Mouse (Mus musculus) kidney, adult 9 months (tissue): ENCODE data around the gene Arl15.

Experiments used
- DNase-seq: peaks from one replicate; pipeline ENCODE4 v3.0.0; 2022

Arl15 gene

DNA sequence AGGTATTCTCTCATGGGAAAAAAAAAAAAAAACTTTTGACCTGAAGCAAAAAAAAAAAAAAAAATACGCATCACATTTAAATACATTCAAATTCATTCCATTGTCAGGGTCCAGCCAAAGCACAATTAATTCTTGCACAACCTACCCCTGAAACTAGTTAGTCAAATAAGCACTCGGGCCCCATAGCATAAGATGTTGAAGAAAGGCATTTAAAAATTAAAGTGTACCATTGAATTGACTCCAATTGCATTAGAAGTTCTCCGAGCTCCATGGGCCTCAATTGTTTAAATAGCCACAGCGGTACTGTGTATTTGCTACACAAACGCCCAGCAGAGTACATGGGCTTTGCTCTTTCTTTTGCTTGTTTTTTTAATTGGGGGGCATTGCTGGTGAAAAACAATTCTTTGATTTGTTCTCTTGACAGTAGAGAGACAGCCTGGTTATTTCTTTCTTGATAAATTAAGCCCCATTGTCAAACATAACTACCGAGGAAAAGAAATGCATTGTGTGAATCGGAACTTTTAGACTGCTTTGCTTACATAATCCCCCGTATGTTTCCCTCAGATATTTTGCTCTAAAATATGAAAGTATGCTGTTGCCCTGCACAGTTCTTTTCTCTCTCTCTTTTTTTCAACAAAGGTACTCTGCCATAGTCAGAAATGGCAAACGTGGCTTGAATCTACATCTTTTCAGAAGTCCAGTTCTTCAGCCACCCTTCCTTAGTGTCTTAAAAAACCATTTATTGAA is 201.4 kb downstream of the Arl15 start:
- DNase-seq: no peak

- DNase-seq: no peak
Observed at GRCm38 (mm10) chr13:113998811-113999210, 204.5 kb downstream of the Arl15 start.

GRCm38 (mm10) chr13:114003463-114003862 is 209.2 kb downstream of the Arl15 start:
- DNase-seq: no peak

GRCm38 (mm10) chr13:114004191-114004590 is 209.9 kb downstream of the Arl15 start:
- no peak for DNase-seq

DNA sequence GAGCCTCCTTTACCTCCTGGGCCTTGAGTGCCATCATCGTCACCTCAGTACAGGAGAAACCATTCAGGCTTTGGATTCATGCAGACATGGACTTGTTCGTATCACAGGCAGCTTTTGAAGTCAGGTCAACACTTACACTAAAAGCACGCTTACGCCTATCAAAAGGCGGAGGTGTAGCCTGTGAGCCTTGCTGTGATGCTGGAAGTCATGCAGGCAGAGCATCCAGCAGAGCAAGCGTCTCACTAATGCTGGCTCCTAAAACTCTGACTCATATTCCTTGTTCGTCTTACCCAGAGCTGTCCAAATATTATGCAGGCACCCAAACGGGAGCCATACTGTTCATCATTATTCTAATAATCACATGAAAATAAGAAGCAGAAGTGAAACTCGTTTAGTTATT is 215.5 kb downstream of the Arl15 start:
- DNase-seq: no peak

DNA sequence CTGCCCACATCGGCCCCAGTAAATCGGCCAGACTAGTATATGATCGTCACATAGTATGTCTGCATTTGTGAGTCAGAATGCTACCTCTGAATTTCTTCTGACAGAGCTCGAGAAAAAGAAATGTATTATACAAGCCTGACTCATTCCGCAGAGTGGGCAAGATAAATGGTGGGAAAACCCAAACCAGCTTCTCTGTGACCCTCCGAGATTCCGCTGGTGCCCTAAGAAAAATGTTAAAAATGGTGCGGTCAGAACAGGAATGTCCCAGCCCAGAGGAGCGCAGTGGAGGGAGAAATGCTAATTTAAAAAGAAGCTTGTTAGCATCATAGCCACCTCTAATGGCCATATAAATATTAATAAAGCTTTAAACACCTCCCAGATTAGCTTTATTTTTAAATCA is 216.2 kb downstream of the Arl15 start:
- DNase-seq: no peak

- DNase-seq: no peak
Observed at GRCm38 (mm10) chr13:114011019-114011418, 216.7 kb downstream of the Arl15 start.

GRCm38 (mm10) chr13:114017928-114018327 is 223.6 kb downstream of the Arl15 start:
- DNase-seq: no peak

DNA sequence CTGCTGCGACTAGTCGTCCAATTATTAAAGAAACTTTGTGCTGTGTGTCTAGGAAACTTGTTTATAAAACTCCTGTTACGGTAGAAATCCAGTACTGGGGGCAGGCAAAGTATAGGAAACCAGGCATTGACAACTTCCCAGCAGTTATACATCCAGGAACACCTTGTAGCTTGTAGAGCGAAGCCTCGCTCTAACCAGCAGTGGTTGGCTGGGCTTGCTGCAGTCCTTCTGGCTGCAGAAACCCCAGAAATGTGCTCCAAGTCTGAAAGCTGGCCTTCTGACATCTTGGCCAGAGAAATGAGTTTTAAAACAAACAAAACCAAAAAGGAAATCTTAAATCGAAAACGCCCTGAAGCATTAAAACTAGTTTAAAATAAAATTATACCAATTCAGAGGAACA is 229.2 kb downstream of the Arl15 start:
- no peak for DNase-seq

DNA sequence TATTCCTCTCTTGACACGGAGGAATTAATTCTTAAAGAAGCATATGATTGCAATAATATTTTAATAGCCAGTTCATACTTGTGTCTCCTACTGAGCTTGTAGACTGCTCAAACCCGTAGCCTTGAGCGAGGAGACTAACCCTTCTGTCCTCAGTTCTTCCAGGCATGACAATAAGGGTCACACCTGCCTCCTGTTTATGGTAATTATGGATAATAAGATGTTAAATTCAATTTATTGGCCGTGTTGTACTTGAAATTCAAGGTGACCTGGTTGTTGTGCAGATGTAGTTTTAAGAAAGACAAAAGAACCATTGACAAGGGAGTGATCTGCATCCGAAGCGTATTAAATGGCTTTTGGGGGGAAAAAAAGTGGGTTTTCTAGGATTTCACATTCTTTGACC is 232.0 kb downstream of the Arl15 start:
- DNase-seq: no peak

GRCm38 (mm10) chr13:114026751-114027150 is 232.4 kb downstream of the Arl15 start:
- DNase-seq: no peak

DNA sequence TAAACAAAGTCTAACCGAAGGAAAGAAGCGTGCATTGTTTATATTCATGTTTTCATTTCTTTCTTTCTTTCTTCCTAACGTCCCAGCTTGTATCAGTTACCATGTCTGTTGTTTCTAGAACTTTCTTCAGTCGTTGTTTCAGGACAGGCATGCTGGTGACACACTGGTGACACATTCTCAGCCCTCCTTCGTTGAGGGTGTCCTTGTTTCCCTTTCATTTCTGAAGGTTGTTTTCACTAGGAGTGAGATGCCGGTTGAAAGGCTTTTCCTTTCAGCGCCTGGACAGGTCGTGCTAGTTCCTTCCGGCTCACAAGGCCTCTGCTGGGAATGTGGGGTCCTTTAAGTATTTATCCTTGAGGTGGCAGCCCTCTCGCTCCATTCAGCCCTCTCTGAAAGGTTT is 253.8 kb downstream of the Arl15 start:
- DNase-seq: no peak

GRCm38 (mm10) chr13:114048688-114049087 is 254.4 kb downstream of the Arl15 start:
- no peak for DNase-seq

- no peak for DNase-seq
Observed at GRCm38 (mm10) chr13:114051151-114051850, 257.0 kb downstream of the Arl15 start.

- DNase-seq: no peak
Observed at GRCm38 (mm10) chr13:114052426-114053205, 258.3 kb downstream of the Arl15 start.

DNA sequence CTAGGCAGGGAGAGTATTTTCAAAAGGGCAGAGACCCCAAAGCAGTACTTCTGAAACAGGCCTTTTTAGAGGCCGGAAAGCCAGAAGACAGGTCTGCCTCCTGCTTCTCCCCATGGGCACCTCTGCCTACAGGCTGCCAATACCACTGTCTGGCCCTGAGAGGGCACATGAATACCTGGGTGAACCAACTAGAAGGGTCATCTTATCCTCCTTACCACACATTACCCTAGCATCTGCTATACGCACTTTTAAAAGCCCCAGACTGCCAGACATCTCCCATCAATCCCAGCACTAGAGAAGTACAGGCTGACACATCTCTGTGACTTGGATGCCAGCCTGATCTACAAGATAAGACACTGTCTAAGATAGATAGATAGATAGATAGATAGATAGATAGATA is 259.0 kb downstream of the Arl15 start:
- DNase-seq: no peak

DNA sequence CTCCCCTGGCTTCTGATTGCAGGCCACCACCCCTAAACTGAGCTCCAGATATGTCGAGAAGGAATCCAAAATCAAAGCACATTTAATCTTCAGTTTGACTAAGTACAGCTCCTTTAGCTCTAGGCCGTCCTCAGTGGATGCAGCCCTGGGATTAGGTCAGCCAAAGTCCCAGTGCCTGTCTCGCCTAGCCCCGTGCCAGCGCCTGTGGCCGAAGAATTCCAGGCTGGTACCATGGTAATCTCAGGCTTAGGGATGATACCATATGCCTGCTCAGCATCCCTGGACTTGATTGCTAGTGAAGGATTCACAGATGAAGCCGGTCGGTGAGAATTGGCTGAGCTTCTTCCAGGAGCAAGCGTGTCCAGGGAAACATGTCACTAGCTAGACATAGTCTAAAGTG is 261.4 kb downstream of the Arl15 start:
- DNase-seq: no peak

DNA sequence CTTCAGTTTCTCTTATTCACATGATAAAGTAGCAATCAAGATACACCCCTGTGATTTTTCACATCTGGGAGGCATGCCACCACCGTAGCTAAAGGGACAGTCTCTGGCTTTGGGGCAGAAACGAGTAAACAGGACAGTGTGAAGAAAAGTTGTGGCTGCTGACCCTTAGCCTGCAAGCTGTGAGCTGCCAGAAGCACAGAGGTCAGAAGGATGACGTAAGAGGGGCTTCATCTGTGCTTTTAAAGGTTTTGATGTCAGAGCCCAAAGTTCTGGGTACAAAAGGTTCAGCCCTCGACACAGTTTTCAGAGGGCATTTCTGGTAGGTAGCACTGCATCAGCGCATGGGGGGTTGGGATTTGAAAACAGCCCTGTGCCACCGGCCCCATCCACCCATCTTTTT is 266.0 kb downstream of the Arl15 start:
- DNase-seq: peak; percentile 5

- no peak for DNase-seq
Observed at GRCm38 (mm10) chr13:114061234-114061633, 266.9 kb downstream of the Arl15 start.

GRCm38 (mm10) chr13:114064069-114064468 is 269.8 kb downstream of the Arl15 start:
- DNase-seq: no peak

GRCm38 (mm10) chr13:114065012-114065411 is 270.7 kb downstream of the Arl15 start:
- no peak for DNase-seq

DNA sequence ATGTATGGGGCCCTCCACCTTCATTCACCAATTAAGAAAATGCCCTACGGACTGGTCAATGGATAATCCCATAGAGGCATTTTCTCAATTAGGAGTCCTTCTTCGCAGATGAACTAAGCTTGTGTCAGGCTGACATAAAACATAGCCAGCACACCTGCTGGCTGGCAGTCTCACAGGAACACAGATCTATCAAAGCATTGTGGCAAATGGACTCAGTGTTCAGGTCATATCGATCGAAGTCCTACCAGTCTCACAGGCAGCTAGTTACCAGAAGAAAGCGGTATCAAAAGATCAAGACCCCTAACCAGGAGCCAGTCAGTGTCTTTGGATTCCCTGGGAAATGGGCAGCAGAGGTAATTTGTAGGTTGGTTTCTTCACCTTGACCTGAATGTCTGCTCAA is 274.1 kb downstream of the Arl15 start:
- no peak for DNase-seq

DNA sequence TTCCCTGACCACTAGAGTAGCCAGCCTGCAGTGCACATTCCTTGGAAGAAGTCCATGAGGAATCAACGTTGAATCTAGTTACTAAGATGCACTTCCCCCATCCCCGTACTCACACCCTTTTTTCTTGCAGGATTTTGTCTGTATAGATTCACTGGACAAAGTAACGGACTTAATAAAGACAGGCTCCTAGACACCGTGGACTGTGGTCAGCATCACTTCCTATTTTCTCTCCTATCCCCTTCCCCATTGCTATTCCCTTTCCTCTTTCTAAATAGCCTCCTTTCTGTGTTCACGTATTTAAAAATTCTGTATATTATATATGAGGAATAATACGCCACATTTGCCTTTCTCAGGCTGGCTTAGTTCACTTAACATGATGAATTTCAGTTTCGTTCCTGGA is 277.1 kb downstream of the Arl15 start:
- DNase-seq: no peak

DNA sequence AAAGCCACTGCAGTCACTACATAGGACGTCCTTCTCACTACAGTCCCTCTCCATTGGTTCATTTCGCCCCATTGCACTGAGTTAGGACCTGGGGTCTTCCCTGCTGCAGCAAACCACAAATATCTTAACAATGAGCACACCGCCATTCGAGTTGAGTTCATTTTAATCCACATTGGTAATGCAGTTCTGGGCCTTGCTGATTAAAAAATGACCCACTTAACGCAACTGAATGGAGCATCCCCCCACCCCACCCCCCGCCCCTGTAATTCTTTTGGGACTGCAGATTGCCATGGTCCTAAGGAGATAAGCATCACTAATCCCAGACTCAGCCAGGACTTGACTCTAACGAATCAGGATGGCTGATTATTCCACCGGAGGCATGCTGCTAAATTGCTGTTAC is 280.2 kb downstream of the Arl15 start:
- no peak for DNase-seq
